Mouse (Mus musculus): ENCODE measurements around the gene Gm42906.

GRCm38 (mm10) chr5:151092886-151093665 lies 334.9 kb downstream of the Gm42906 start:
- TF ChIP-seq CTCF (IDR thresholded peaks at IDR 0.05; ENCODE audit: extremely low read depth, insufficient read depth, low read length), result no peak
- TF ChIP-seq POLR2A (IDR thresholded peaks at IDR 0.05; ENCODE audit: extremely low read depth, insufficient read depth, low read length), result no peak
